Mouse (Mus musculus) CH12.LX (cell line): ENCODE data around the gene Zfp575. TPM values are rescaled to one million over a fixed set of nuclear protein-coding genes. Genes with fewer than 3 reads are reported as not detected.

Experiments used
- DNase-seq: peaks from one replicate; pipeline ENCODE4 v3.0.0-alpha.2; 2013; ENCODE audit errors: extremely low read depth
- H3K27ac ChIP-seq: 2 replicates; pipeline ENCODE4 v1.5.1; 2012; ENCODE audit warnings: low read depth, mild to moderate bottlenecking, control low read depth, moderate library complexity; ENCODE audit not compliant: insufficient read depth
- H3K27me3 ChIP-seq: replicated peaks from 2 replicates; pipeline ENCODE3; 2012; ENCODE audit warnings: inconsistent platforms
- H3K36me3 ChIP-seq, 2 experiments: replicated peaks in 1 of 2; 2 replicates each; pipeline versions ENCODE3 to v1.6.1; 2012; ENCODE audit warnings: inconsistent platforms in 1 of 2, low read length in 1 of 2, mild to moderate bottlenecking in 1 of 2, mixed read lengths in 1 of 2, moderate library complexity in 1 of 2; ENCODE audit not compliant: control insufficient read depth in 1 of 2, insufficient read depth in 1 of 2
- H3K4me1 ChIP-seq, 2 experiments: 2 replicates each; pipeline ENCODE4 v1.6.1; 2012; ENCODE audit warnings: inconsistent platforms in 1 of 2, moderate library complexity in 1 of 2; ENCODE audit not compliant: insufficient read depth in 2 of 2, control insufficient read depth in 1 of 2
- H3K4me2 ChIP-seq: 2 replicates; pipeline ENCODE4 v1.6.1; 2012; ENCODE audit warnings: low read depth, mild to moderate bottlenecking, control low read depth; ENCODE audit not compliant: poor library complexity, insufficient read depth, severe bottlenecking
- H3K4me3 ChIP-seq, 3 experiments: fragments of 150-350 bp in 1 of 3; sonication (generic) in 1 of 3; replicated peaks in 1 of 3; 2 replicates each; pipeline versions ENCODE3 to v1.5.1; 2011 to 2012; ENCODE audit warnings: low read depth in 2 of 3, low read length in 2 of 3, mild to moderate bottlenecking in 2 of 3, moderate library complexity in 2 of 3, control low read depth in 1 of 3, improper control_type of control experiment in 1 of 3, inconsistent platforms in 1 of 3, mixed read lengths in 1 of 3; ENCODE audit not compliant: poor library complexity in 1 of 3
- H3K79me2 ChIP-seq: replicated peaks from 2 replicates; pipeline ENCODE4 v1.6.1; 2012; ENCODE audit warnings: mild to moderate bottlenecking, moderate library complexity; ENCODE audit not compliant: control insufficient read depth, poor library complexity, insufficient read depth, severe bottlenecking; ENCODE audit errors: extremely low read depth
- H3K9ac ChIP-seq: 2 replicates; pipeline ENCODE4 v1.6.1; 2012; ENCODE audit warnings: low read depth, mild to moderate bottlenecking, control low read depth, moderate library complexity; ENCODE audit not compliant: insufficient read depth
- H3K9me3 ChIP-seq: replicated peaks from 2 replicates; pipeline ENCODE3; 2012; ENCODE audit warnings: low read length, inconsistent platforms, mixed read lengths
- BHLHE40 ChIP-seq: IDR thresholded peaks from 2 replicates; pipeline ENCODE4 v1.6.1; 2011; ENCODE audit warnings: mild to moderate bottlenecking, low read depth, low read length, improper control_type of control experiment
- CHD1 ChIP-seq: IDR thresholded peaks from 2 replicates; pipeline ENCODE4 v1.6.1; 2012; ENCODE audit warnings: low read depth, low read length, improper control_type of control experiment, inconsistent platforms
- CHD2 ChIP-seq: IDR thresholded peaks from 2 replicates; pipeline ENCODE4 v1.6.1; 2011; ENCODE audit warnings: low read length, improper control_type of control experiment
- CTCF ChIP-seq, 2 experiments: IDR thresholded peaks in 1 of 2; conservative IDR thresholded peaks in 1 of 2; 2 replicates each; pipeline ENCODE4 v1.5.1; 2011 to 2012; ENCODE audit warnings: low read depth in 2 of 2, low read length in 2 of 2, improper control_type of control experiment in 1 of 2, inconsistent platforms in 1 of 2, mild to moderate bottlenecking in 1 of 2, moderate library complexity in 1 of 2
- ELF1 ChIP-seq: IDR thresholded peaks from 2 replicates; pipeline ENCODE4 v1.6.1; 2014; ENCODE audit warnings: low read depth, mild to moderate bottlenecking, inconsistent platforms, low read length, improper control_type of control experiment
- EP300 ChIP-seq: IDR thresholded peaks from 2 replicates; pipeline ENCODE4 v1.6.1; 2011; ENCODE audit warnings: low read length, improper control_type of control experiment
- ETS1 ChIP-seq: conservative IDR thresholded peaks from 2 replicates; pipeline ENCODE4 v1.6.1; 2012; ENCODE audit warnings: low read depth, mild to moderate bottlenecking, inconsistent platforms, low read length, improper control_type of control experiment, moderate library complexity
- GABPA ChIP-seq: IDR thresholded peaks from 2 replicates; pipeline ENCODE4 v1.6.1; 2012; ENCODE audit warnings: low read depth, low read length, improper control_type of control experiment, inconsistent platforms; ENCODE audit not compliant: insufficient replicate concordance
- HCFC1 ChIP-seq: IDR thresholded peaks from 2 replicates; pipeline ENCODE4 v1.6.1; 2012; ENCODE audit warnings: low read depth, mild to moderate bottlenecking, inconsistent platforms, low read length, improper control_type of control experiment
- IRF4 ChIP-seq: IDR thresholded peaks from 2 replicates; pipeline ENCODE4 v1.6.1; 2014; ENCODE audit warnings: low read depth, mild to moderate bottlenecking, inconsistent platforms, low read length, improper control_type of control experiment
- JUND ChIP-seq: conservative IDR thresholded peaks from 2 replicates; pipeline ENCODE4 v1.6.1; 2011; ENCODE audit warnings: low read depth, low read length, improper control_type of control experiment
- KAT2A ChIP-seq: IDR thresholded peaks from 2 replicates; pipeline ENCODE4 v1.6.1; 2012; ENCODE audit warnings: low read length, improper control_type of control experiment, inconsistent platforms; ENCODE audit not compliant: insufficient replicate concordance
- MAFK ChIP-seq: IDR thresholded peaks from 2 replicates; pipeline ENCODE4 v1.6.1; 2011; ENCODE audit warnings: low read length, improper control_type of control experiment; ENCODE audit not compliant: insufficient replicate concordance
- MAX ChIP-seq: IDR thresholded peaks from 2 replicates; pipeline ENCODE4 v1.6.1; 2011; ENCODE audit warnings: low read length, improper control_type of control experiment
- MAZ ChIP-seq: IDR thresholded peaks from 2 replicates; pipeline ENCODE4 v1.6.1; 2012; ENCODE audit warnings: low read depth, mild to moderate bottlenecking, inconsistent platforms, low read length, improper control_type of control experiment, moderate library complexity
- MEF2A ChIP-seq: IDR thresholded peaks from 2 replicates; pipeline ENCODE4 v1.6.1; 2014; ENCODE audit warnings: low read depth, mild to moderate bottlenecking, inconsistent platforms, low read length, improper control_type of control experiment, borderline replicate concordance
- MXI1 ChIP-seq: IDR thresholded peaks from 2 replicates; pipeline ENCODE4 v1.6.1; 2011; ENCODE audit warnings: mild to moderate bottlenecking, low read depth, low read length, improper control_type of control experiment
- NELFE ChIP-seq: IDR thresholded peaks from 2 replicates; pipeline ENCODE4 v1.6.1; 2011; ENCODE audit warnings: low read depth, low read length, improper control_type of control experiment
- NRF1 ChIP-seq: IDR thresholded peaks from 2 replicates; pipeline ENCODE4 v1.6.1; 2014; ENCODE audit warnings: low read depth, mild to moderate bottlenecking, inconsistent platforms, low read length, improper control_type of control experiment, moderate library complexity
- PAX5 ChIP-seq: IDR thresholded peaks from 2 replicates; pipeline ENCODE4 v1.6.1; 2012; ENCODE audit warnings: low read length, inconsistent platforms, mixed read lengths
- POLR2A ChIP-seq: IDR thresholded peaks from 2 replicates; pipeline ENCODE4 v1.6.1; 2011; ENCODE audit warnings: low read depth, mild to moderate bottlenecking, improper control_type of control experiment, low read length
- RAD21 ChIP-seq: IDR thresholded peaks from 2 replicates; pipeline ENCODE4 v1.6.1; 2011; ENCODE audit warnings: low read depth, mild to moderate bottlenecking, low read length, improper control_type of control experiment, moderate library complexity
- RCOR1 ChIP-seq: conservative IDR thresholded peaks from 2 replicates; pipeline ENCODE4 v1.6.1; 2012; ENCODE audit warnings: low read depth, mild to moderate bottlenecking, inconsistent platforms, low read length, improper control_type of control experiment
- SIN3A ChIP-seq: IDR thresholded peaks from 2 replicates; pipeline ENCODE4 v1.6.1; 2012; ENCODE audit warnings: low read length, improper control_type of control experiment, inconsistent platforms
- SMC3 ChIP-seq: IDR thresholded peaks from 2 replicates; pipeline ENCODE4 v1.6.1; 2011; ENCODE audit warnings: low read depth, low read length, improper control_type of control experiment
- TBP ChIP-seq: conservative IDR thresholded peaks from 2 replicates; pipeline ENCODE4 v1.6.1; 2011; ENCODE audit warnings: low read depth, low read length, improper control_type of control experiment
- TCF12 ChIP-seq: IDR thresholded peaks from 2 replicates; pipeline ENCODE4 v1.6.1; 2014; ENCODE audit warnings: low read depth, mild to moderate bottlenecking, inconsistent platforms, low read length, improper control_type of control experiment
- UBTF ChIP-seq: IDR thresholded peaks from 2 replicates; pipeline ENCODE4 v1.6.1; 2012; ENCODE audit warnings: low read depth, mild to moderate bottlenecking, inconsistent platforms, low read length, improper control_type of control experiment, moderate library complexity
- USF2 ChIP-seq: conservative IDR thresholded peaks from 2 replicates; pipeline ENCODE4 v1.6.1; 2011; ENCODE audit warnings: low read depth, low read length, improper control_type of control experiment
- ZC3H11A ChIP-seq: IDR thresholded peaks from 2 replicates; pipeline ENCODE4 v1.6.1; 2012; ENCODE audit warnings: low read depth, mild to moderate bottlenecking, inconsistent platforms, low read length, improper control_type of control experiment
- ZKSCAN1 ChIP-seq: IDR thresholded peaks from 2 replicates; pipeline ENCODE4 v1.6.1; 2012; ENCODE audit warnings: low read depth, inconsistent platforms, low read length, improper control_type of control experiment, borderline replicate concordance
- ZMIZ1 ChIP-seq: IDR thresholded peaks from 2 replicates; pipeline ENCODE4 v1.6.1; 2012; ENCODE audit warnings: low read depth, mild to moderate bottlenecking, inconsistent platforms, low read length, improper control_type of control experiment
- ZNF384 ChIP-seq: IDR thresholded peaks from 2 replicates; pipeline ENCODE4 v1.6.1; 2012; ENCODE audit warnings: low read depth, low read length, improper control_type of control experiment, inconsistent platforms
- dilution Hi-C: fragments of 300-500 bp; cut with MboI; formaldehyde crosslinking; loops from 2 replicates; pipeline ENCODE4 v1.14.3; 2020; ENCODE audit warnings: low sequenced_read_pairs; ENCODE audit not compliant: extremely low pct_unique_long_range_greater_than_20kb, extremely low pct_ligation_motif_present
- in situ Hi-C: fragments of 300-500 bp; cut with MboI; formaldehyde crosslinking; loops from 3 replicates; pipeline ENCODE4 v1.14.3; 2019; ENCODE audit warnings: low sequenced_read_pairs, low pct_ligation_motif_present, low pct_unique_long_range_greater_than_20kb, mixed read lengths
- polyA plus RNA-seq: library from polyadenylated mRNA; unstranded; fragments of >175 nt; gene quantifications from 2 replicates; pipeline ENCODE4 v1.2.1, GENCODE M21; 2012; ENCODE audit warnings: low read depth; ENCODE audit not compliant: insufficient read length
- total RNA-seq, 2 experiments: library from RNA; depleted of rRNA; stranded (reverse); fragments of 300-350 nt in 1 of 2; fragments of >200 nt in 1 of 2; gene quantifications; 2 replicates each; pipeline ENCODE4 v1.2.3; 2012 to 2014

Gene Zfp575
- total and polyA plus RNA-seq, 3 experiments: 0.09 to 0.81 (median 0.14) TPM

- peaks cover 19% of the 10 kb centered on the region; the same call in 1 of the 2 replicates for H3K79me2 ChIP-seq
Measured at GRCm38 (mm10) chr7:24561450-24561849, 26.0 kb downstream of the Zfp575 start.

DNA sequence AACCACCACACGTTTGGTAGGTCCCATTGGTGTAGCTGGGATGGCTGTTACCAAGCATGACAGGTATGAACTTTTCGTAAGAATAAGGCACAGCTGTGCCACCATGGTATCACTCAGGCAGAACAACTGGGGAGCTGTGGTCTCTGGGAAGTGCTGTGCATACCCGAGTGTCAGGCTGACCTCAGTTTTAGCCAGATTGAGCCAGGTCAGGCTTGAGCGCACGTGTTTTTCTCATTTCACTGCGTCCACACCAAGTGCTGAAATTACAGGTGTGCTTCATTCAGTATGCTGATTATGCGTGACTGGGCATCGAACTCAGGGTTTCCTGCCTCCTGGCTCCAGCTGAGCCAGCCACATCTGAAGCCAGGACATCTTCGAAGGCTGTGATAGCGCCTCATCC lies 31.7 kb downstream of the Zfp575 start:
- H3K27me3 ChIP-seq: no peaks in the 10 kb centered on the region
- H3K4me3 ChIP-seq: no peak overlapping the region
- peaks cover 48 to 81% of the 10 kb centered on the region in 2 experiments for H3K36me3 ChIP-seq
- in situ Hi-C loops: no loop called here
- H3K9me3 ChIP-seq: peaks cover 7% of the 10 kb centered on the region
- H3K27ac ChIP-seq: peak overlapping the region; percentile 16
- H3K9ac ChIP-seq: no peak overlapping the region
- H3K4me2 ChIP-seq: no peak overlapping the region; the same call in 1 of the 2 replicates
- DNase-seq: no peak
- peaks cover 15% of the 10 kb centered on the region for H3K79me2 ChIP-seq
- peaks cover 32 to 75% of the 10 kb centered on the region in 2 experiments for H3K4me1 ChIP-seq
- dilution Hi-C loops: no loop called here
- no peak for TF ChIP-seq GABPA
- no peak for TF ChIP-seq NRF1
- no peak for TF ChIP-seq MAZ
- peak; percentile 94 for TF ChIP-seq BHLHE40
- no peak for TF ChIP-seq CTCF (conservative IDR thresholded peaks at IDR 0.05 in 1 of 2, IDR thresholded peaks at IDR 0.05 in 1 of 2; ENCODE audit: low read depth in 2 of 2, low read length in 2 of 2)
- no peak for TF ChIP-seq SIN3A
- TF ChIP-seq MAX: peak; percentile 52; the same call in 1 of the 2 replicates
- TF ChIP-seq CHD1: no peak
- TF ChIP-seq JUND: no peak
- no peak for TF ChIP-seq MEF2A
- TF ChIP-seq PAX5: no peak
- TF ChIP-seq RCOR1: no peak
- peak; percentile 60; the same call in 1 of the 2 replicates for TF ChIP-seq TCF12
- TF ChIP-seq UBTF: no peak
- peak; percentile 61 for TF ChIP-seq EP300
- no peak for TF ChIP-seq HCFC1
- TF ChIP-seq ELF1: no peak
- TF ChIP-seq RAD21: no peak
- no peak for TF ChIP-seq KAT2A
- TF ChIP-seq ZKSCAN1: no peak
- no peak for TF ChIP-seq IRF4
- no peak for TF ChIP-seq SMC3
- no peak for TF ChIP-seq ZC3H11A
- no peak for TF ChIP-seq TBP
- TF ChIP-seq NELFE: no peak
- no peak for TF ChIP-seq USF2
- no peak for TF ChIP-seq ZMIZ1
- TF ChIP-seq ZNF384: no peak

More at GRCm38 (mm10) chr7:24561450-24561849, 26.0 kb downstream of the Zfp575 start:
- DNase-seq: no peak
- Histone ChIP-seq H3K4me2 (peak overlapping the region; percentile 45), H3K27ac (peak overlapping the region; percentile 92), H3K9ac (no peak overlapping the region; the same call in 1 of the 2 replicates), H3K4me1 (peaks cover 54 to 90% of the 10 kb centered on the region in 2 experiments), H3K36me3 (peaks cover 28 to 57% of the 10 kb centered on the region in 2 experiments)
- dilution Hi-C loops (no loop called here), in situ Hi-C loops (no loop called here)
- TF ChIP-seq POLR2A (0 out of 2 replicates have a peak, but pooled peaks have one; percentile 21), ELF1 (no peak), EP300 (no peak), MAFK (peak; percentile 98), ZNF384 (no peak), CHD2 (no peak), UBTF (no peak), GABPA (no peak), MEF2A (no peak), USF2 (no peak), ETS1 (no peak), IRF4 (no peak), MXI1 (no peak), ZC3H11A (no peak), MAZ (no peak)
- TF ChIP-seq, all 38 proteins: peak for 2
- Histone ChIP-seq H3K27me3 (no peaks in the 10 kb centered on the region), H3K4me3 (peak overlapping the region in 1 of 3 experiments; percentile 25), H3K9me3 (no peaks in the 10 kb centered on the region)
